Mouse (Mus musculus) stomach, postnatal 0 days (tissue): Measurements from ENCODE around the gene Gbp2b. TPM values are rescaled to one million over a fixed set of nuclear protein-coding genes. Genes with fewer than 3 reads are reported as not detected.

ENCODE experiments used
- ATAC-seq: fragments of 200-750 bp; cut with Nextera tagmentation; 2 replicates; pipeline ENCODE4 v1.8.0; 2017; ENCODE audit not compliant: low FRiP score, low TSS enrichment
- DNase-seq: peaks from one replicate; pipeline ENCODE4 v3.0.0-alpha.2; 2016; ENCODE audit warnings: low spot score
- H3K27ac ChIP-seq: fragments of 300-500 bp; sonication (generic); replicated peaks from 2 replicates; pipeline ENCODE4 v1.5.1; 2014; ENCODE audit warnings: mild to moderate bottlenecking, control low read depth
- H3K27me3 ChIP-seq: fragments of 300-500 bp; sonication (generic); 2 replicates; pipeline ENCODE4 v1.6.1; 2014; ENCODE audit warnings: low read length; ENCODE audit not compliant: control insufficient read depth, insufficient read depth
- H3K36me3 ChIP-seq: fragments of 300-500 bp; sonication (generic); 2 replicates; pipeline ENCODE4 v1.6.1; 2014; ENCODE audit warnings: low read length, mixed read lengths; ENCODE audit not compliant: control insufficient read depth, insufficient read depth
- H3K4me1 ChIP-seq: fragments of 300-500 bp; sonication (generic); replicated peaks from 2 replicates; pipeline ENCODE4 v1.6.1; 2014; ENCODE audit warnings: antibody characterized with exemption; ENCODE audit not compliant: control insufficient read depth, insufficient read depth
- H3K4me2 ChIP-seq: fragments of 300-500 bp; sonication (generic); replicated peaks from 2 replicates; pipeline ENCODE4 v1.6.1; 2014; ENCODE audit warnings: low read depth, mild to moderate bottlenecking, control low read depth, moderate library complexity
- H3K4me3 ChIP-seq: fragments of 300-500 bp; sonication (generic); 2 replicates; pipeline ENCODE4 v1.5.1; 2014; ENCODE audit warnings: low read depth, low read length, control low read depth
- H3K9ac ChIP-seq: fragments of 300-500 bp; sonication (generic); 2 replicates; pipeline ENCODE4 v1.6.1; 2014; ENCODE audit warnings: mild to moderate bottlenecking, low read length, control low read depth, mixed read lengths
- H3K9me3 ChIP-seq: fragments of 300-500 bp; sonication (generic); 2 replicates; pipeline ENCODE4 v1.6.1; 2016; ENCODE audit warnings: low read length; ENCODE audit not compliant: control insufficient read depth
- CTCF ChIP-seq: IDR thresholded peaks from 2 replicates; pipeline ENCODE4 v1.5.1; 2016; ENCODE audit warnings: antibody characterized with exemption, low read depth, mild to moderate bottlenecking, moderate library complexity
- EP300 ChIP-seq: optimal IDR thresholded peaks from 2 replicates; pipeline ENCODE3; 2016; ENCODE audit warnings: antibody characterized with exemption
- WGBS: fragments of 180-500 bp; shearing (Covaris S2); extraction: QIAGEN DNeasy Blood & Tissue Kit; methylation state at CpG from one replicate; pipeline ENCODE4 v1.1.7; 2014; 5-methylcytosine and 5-hydroxymethylcytosine counted together
- polyA plus RNA-seq: library from polyadenylated mRNA; unstranded; fragments of >200 nt; fragmentation: Nextera tagmentation; extraction: Ambion mirVana; gene quantifications from 2 replicates; pipeline ENCODE4 v1.2.1, GENCODE M21; 2015

The Gbp2b gene
- not detected in 2 replicates for polyA plus RNA-seq

- WGBS = 57% methylated on average over 1 of the region's 1 CpGs
These were observed at the start of gene Gbp2b for GRCm38 (mm10) chr3:142594547-142594946. TSS of gene Gbp2b (plus strand) at chr3:142594847.

GRCm38 (mm10) chr3:142546690-142547089, 48.0 kb upstream of the Gbp2b start:
- Histone ChIP-seq H3K4me1 (no peaks in the 10 kb centered on the region), H3K36me3 (0 out of 2 replicates have a peak, but pooled peaks cover 2% of the 10 kb centered on the region), H3K4me3 (no peak overlapping the region), H3K9ac (no peak overlapping the region), H3K27me3 (no peaks in the 10 kb centered on the region), H3K4me2 (no peak overlapping the region), H3K27ac (no peak overlapping the region), H3K9me3 (no peaks in the 10 kb centered on the region)
- WGBS = 81% methylated on average over 3 of the region's 3 CpGs
- ATAC-seq = no peak
- no peak for DNase-seq
- no peak for TF ChIP-seq CTCF
- no peak for TF ChIP-seq EP300

More at GRCm38 (mm10) chr3:142594547-142594946, at the start of gene Gbp2b:
- Histone ChIP-seq H3K4me3 (no peak within 1 kb of the TSS), H3K4me2 (no peak within 1 kb of the TSS), H3K27ac (no peak within 1 kb of the TSS), H3K36me3 (no peaks in the 10 kb centered on the region), H3K4me1 (no peaks in the 10 kb centered on the region), H3K9ac (no peak within 1 kb of the TSS), H3K27me3 (no peaks in the 10 kb centered on the region), H3K9me3 (no peaks in the 10 kb centered on the region)
- TF ChIP-seq EP300 = no peak
- TF ChIP-seq CTCF = no peak
- DNase-seq = no peak
- ATAC-seq = no peak

- H3K4me1 ChIP-seq = no peaks in the 10 kb centered on the region
- WGBS = 84% methylated on average over 3 of the region's 3 CpGs
- no peak for TF ChIP-seq CTCF
- no peak for TF ChIP-seq EP300
- H3K36me3 ChIP-seq = 0 out of 2 replicates have a peak, but pooled peaks cover 2% of the 10 kb centered on the region
- DNase-seq (no peak), ATAC-seq (no peak)
- H3K9me3 ChIP-seq = no peaks in the 10 kb centered on the region
- no peak overlapping the region for H3K9ac ChIP-seq
- no peak overlapping the region for H3K27ac ChIP-seq
- no peak overlapping the region for H3K4me2 ChIP-seq
- no peaks in the 10 kb centered on the region for H3K27me3 ChIP-seq
- H3K4me3 ChIP-seq = no peak overlapping the region
These were observed 44.5 kb upstream of the Gbp2b start for GRCm38 (mm10) chr3:142550052-142550676.

GRCm38 (mm10) chr3:142554601-142555000, 40.0 kb upstream of the Gbp2b start:
- no peak for ATAC-seq
- H3K27me3 ChIP-seq = no peaks in the 10 kb centered on the region
- no peaks in the 10 kb centered on the region for H3K9me3 ChIP-seq
- no peaks in the 10 kb centered on the region for H3K4me1 ChIP-seq
- DNase-seq = no peak
- H3K4me3 ChIP-seq = no peak overlapping the region
- no peak overlapping the region for H3K9ac ChIP-seq
- TF ChIP-seq CTCF (no peak), EP300 (no peak)
- no peaks in the 10 kb centered on the region for H3K36me3 ChIP-seq
- H3K27ac ChIP-seq = no peak overlapping the region
- no peak overlapping the region for H3K4me2 ChIP-seq
- 75% methylated on average over 1 of the region's 1 CpGs for WGBS

GRCm38 (mm10) chr3:142555623-142556022, 39.0 kb upstream of the Gbp2b start:
- H3K27ac ChIP-seq = no peak overlapping the region
- no peaks in the 10 kb centered on the region for H3K9me3 ChIP-seq
- 90% methylated on average over 11 of the region's 11 CpGs for WGBS
- no peak overlapping the region for H3K9ac ChIP-seq
- no peak overlapping the region for H3K4me2 ChIP-seq
- TF ChIP-seq CTCF = no peak
- no peak for TF ChIP-seq EP300
- no peaks in the 10 kb centered on the region for H3K36me3 ChIP-seq
- ATAC-seq (no peak), DNase-seq (no peak)
- H3K4me1 ChIP-seq = no peaks in the 10 kb centered on the region
- H3K4me3 ChIP-seq = no peak overlapping the region
- H3K27me3 ChIP-seq = no peaks in the 10 kb centered on the region

- Histone ChIP-seq H3K4me3 (peak within 1 kb of the TSS; percentile 40), H3K27ac (peak within 1 kb of the TSS; percentile 69), H3K36me3 (no peaks in the 10 kb centered on the region), H3K4me2 (peak within 1 kb of the TSS; percentile 57), H3K27me3 (no peaks in the 10 kb centered on the region), H3K9me3 (no peaks in the 10 kb centered on the region), H3K9ac (peak within 1 kb of the TSS; percentile 47; the same call in 1 of the 2 replicates), H3K4me1 (no peaks in the 10 kb centered on the region)
- ATAC-seq (no peak), DNase-seq (no peak)
- 28% methylated on average over 3 of the region's 3 CpGs for WGBS
- TF ChIP-seq EP300 (no peak), CTCF (no peak)
These were observed 34.9 kb upstream of the Gbp2b start, which contains the start of gene Gbp3 for GRCm38 (mm10) chr3:142559632-142560228. TSS of gene Gbp3 (plus strand) at chr3:142560026.
